Mouse (Mus musculus) kidney, embryonic 14.5 days (tissue): ENCODE measurements around the gene Ptpra. TPM values are rescaled to one million over a fixed set of nuclear protein-coding genes. Genes with fewer than 3 reads are reported as not detected.

ENCODE experiments used
- ATAC-seq: fragments of 200-750 bp; cut with Nextera tagmentation; 2 replicates; pipeline ENCODE4 v1.8.0; 2017; ENCODE audit warnings: moderate number of reproducible peaks, mild to moderate bottlenecking, moderate TSS enrichment, moderate library complexity; ENCODE audit not compliant: low FRiP score, low TSS enrichment
- H3K27ac ChIP-seq: fragments of 300-500 bp; sonication (generic); 2 replicates; pipeline ENCODE4 v1.5.1; 2014; ENCODE audit warnings: low read depth, mild to moderate bottlenecking, low read length, moderate library complexity, mixed read lengths
- H3K27me3 ChIP-seq: fragments of 300-500 bp; sonication (generic); 2 replicates; pipeline ENCODE4 v1.6.1; 2014; ENCODE audit warnings: mild to moderate bottlenecking, low read length; ENCODE audit not compliant: control insufficient read depth, insufficient read depth
- H3K36me3 ChIP-seq: fragments of 300-500 bp; sonication (generic); 2 replicates; pipeline ENCODE4 v1.6.1; 2014; ENCODE audit warnings: low read length, mixed read lengths; ENCODE audit not compliant: control insufficient read depth, insufficient read depth
- H3K4me1 ChIP-seq: fragments of 300-500 bp; sonication (generic); 2 replicates; pipeline ENCODE4 v1.6.1; 2014; ENCODE audit warnings: low read length, mixed read lengths; ENCODE audit not compliant: control insufficient read depth, insufficient read depth
- H3K4me2 ChIP-seq: fragments of 300-500 bp; sonication (generic); replicated peaks from 2 replicates; pipeline ENCODE4 v1.6.1; 2014; ENCODE audit warnings: low read depth, mild to moderate bottlenecking, low read length
- H3K4me3 ChIP-seq: fragments of 300-500 bp; sonication (generic); 2 replicates; pipeline ENCODE4 v1.5.1; 2014; ENCODE audit warnings: mild to moderate bottlenecking, low read length
- H3K9ac ChIP-seq: fragments of 300-500 bp; sonication (generic); 2 replicates; pipeline ENCODE4 v1.6.1; 2014; ENCODE audit warnings: low read depth, mild to moderate bottlenecking, low read length, moderate library complexity
- H3K9me3 ChIP-seq: fragments of 300-500 bp; sonication (generic); 2 replicates; pipeline ENCODE4 v1.6.1; 2016; ENCODE audit warnings: low read length; ENCODE audit not compliant: control insufficient read depth
- WGBS: fragments of 180-500 bp; shearing (Covaris S2); extraction: QIAGEN DNeasy Blood & Tissue Kit; methylation state at CpG from one replicate; pipeline ENCODE4 v1.1.7; 2014; 5-methylcytosine and 5-hydroxymethylcytosine counted together
- polyA plus RNA-seq: library from polyadenylated mRNA; unstranded; fragments of >200 nt; fragmentation: Nextera tagmentation; extraction: Ambion mirVana; gene quantifications from 2 replicates; pipeline ENCODE4 v1.2.1, GENCODE M21; 2014

The Ptpra gene
- polyA plus RNA-seq, 1 experiment from 2014 or later = 107 TPM

GRCm38 (mm10) chr2:130540266-130540665 is 90.2 kb downstream of the Ptpra start:
- Histone ChIP-seq H3K9me3 (no peaks in the 10 kb centered on the region), H3K4me3 (no peak overlapping the region), H3K9ac (no peak overlapping the region), H3K36me3 (peaks cover 73% of the 10 kb centered on the region), H3K27ac (no peak overlapping the region), H3K4me1 (no peaks in the 10 kb centered on the region), H3K27me3 (no peaks in the 10 kb centered on the region), H3K4me2 (no peak overlapping the region)
- WGBS = 75% methylated on average over 9 of the region's 9 CpGs
- no peak for ATAC-seq

DNA sequence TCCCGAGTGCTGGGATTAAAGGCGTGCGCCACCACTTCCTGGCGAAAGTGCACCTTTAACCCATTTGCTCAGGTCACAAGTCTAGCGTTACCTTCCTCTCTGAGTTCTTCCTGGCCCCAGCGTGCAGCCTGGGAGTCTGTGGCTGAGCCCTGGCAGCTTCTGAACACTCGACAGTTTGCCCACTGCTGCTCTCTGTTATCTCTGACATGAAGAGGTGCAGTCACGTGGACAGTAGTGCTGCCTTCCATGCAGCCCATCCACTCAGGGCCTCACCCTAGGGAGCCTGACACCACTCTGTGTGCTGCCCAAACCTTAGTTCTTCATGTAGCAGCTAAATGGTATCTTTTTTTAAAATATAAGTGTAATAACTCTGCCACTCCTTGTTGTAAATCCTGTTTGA is 96.9 kb downstream of the Ptpra start:
- no peak overlapping the region for H3K27ac ChIP-seq
- no peak overlapping the region for H3K4me2 ChIP-seq
- H3K4me3 ChIP-seq = no peak overlapping the region
- no peaks in the 10 kb centered on the region for H3K27me3 ChIP-seq
- 89% methylated on average over 8 of the region's 8 CpGs for WGBS
- H3K4me1 ChIP-seq = no peaks in the 10 kb centered on the region
- H3K9me3 ChIP-seq = no peaks in the 10 kb centered on the region
- ATAC-seq = no peak
- H3K36me3 ChIP-seq = peaks cover 82% of the 10 kb centered on the region
- no peak overlapping the region for H3K9ac ChIP-seq

DNA sequence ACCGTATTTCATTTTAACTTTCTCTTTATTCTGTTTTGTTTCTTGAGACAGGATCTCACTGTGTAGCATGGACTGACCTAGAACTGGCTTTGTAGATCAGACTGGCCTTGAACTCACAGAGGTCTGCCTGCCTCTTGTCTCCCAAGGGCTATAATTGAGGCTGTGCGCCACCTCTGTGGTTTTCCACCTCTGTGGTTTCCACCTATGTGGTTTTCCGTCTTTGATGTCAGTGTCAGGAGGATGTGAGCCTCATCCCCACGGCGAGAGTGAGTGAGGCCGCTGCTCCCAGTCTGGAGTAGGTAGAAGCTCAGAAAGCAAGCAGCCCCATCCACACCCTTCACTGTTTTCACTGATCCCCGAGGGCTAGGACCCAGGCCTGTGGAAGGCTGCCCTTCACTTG is 104.8 kb downstream of the Ptpra start:
- no peak overlapping the region for H3K4me2 ChIP-seq
- no peak overlapping the region for H3K4me3 ChIP-seq
- H3K9ac ChIP-seq = no peak overlapping the region
- no peaks in the 10 kb centered on the region for H3K9me3 ChIP-seq
- H3K36me3 ChIP-seq = peaks cover 54% of the 10 kb centered on the region
- no peaks in the 10 kb centered on the region for H3K4me1 ChIP-seq
- ATAC-seq = no peak
- WGBS = 85% methylated on average over 7 of the region's 7 CpGs
- no peak overlapping the region for H3K27ac ChIP-seq
- no peaks in the 10 kb centered on the region for H3K27me3 ChIP-seq

DNA sequence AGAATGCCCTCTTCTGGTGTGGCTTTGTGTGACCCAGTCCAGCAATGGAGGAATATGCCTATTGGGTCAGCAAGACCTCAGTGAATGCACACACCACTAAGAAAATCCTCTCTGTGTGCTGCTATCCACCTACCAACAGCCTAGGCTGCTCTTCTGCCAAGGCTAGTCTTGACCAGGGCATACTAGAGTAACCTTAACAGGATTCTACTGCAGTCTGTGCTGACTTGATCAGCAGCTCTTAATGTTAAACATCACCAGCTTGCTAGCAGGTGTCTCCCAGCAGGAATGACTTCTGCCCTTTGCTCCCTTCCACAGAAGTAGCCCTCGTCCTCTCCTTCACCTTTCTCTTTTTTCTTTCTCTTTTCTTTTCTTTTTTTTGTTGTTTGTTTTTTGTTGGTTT is 106.2 kb downstream of the Ptpra start:
- Histone ChIP-seq H3K4me1 (no peaks in the 10 kb centered on the region), H3K9ac (no peak overlapping the region), H3K4me3 (no peak overlapping the region), H3K27me3 (no peaks in the 10 kb centered on the region), H3K27ac (no peak overlapping the region), H3K4me2 (no peak overlapping the region), H3K36me3 (peaks cover 46% of the 10 kb centered on the region), H3K9me3 (no peaks in the 10 kb centered on the region)
- no peak for ATAC-seq
- WGBS = 86% methylated on average over 1 of the region's 1 CpGs

GRCm38 (mm10) chr2:130557462-130557861 is 107.4 kb downstream of the Ptpra start:
- no peak overlapping the region for H3K4me3 ChIP-seq
- no peak overlapping the region for H3K4me2 ChIP-seq
- no peaks in the 10 kb centered on the region for H3K4me1 ChIP-seq
- WGBS = 95% methylated on average over 2 of the region's 2 CpGs
- H3K27me3 ChIP-seq = no peaks in the 10 kb centered on the region
- H3K36me3 ChIP-seq = peaks cover 34% of the 10 kb centered on the region
- no peak overlapping the region for H3K9ac ChIP-seq
- no peaks in the 10 kb centered on the region for H3K9me3 ChIP-seq
- ATAC-seq = no peak
- no peak overlapping the region for H3K27ac ChIP-seq

DNA sequence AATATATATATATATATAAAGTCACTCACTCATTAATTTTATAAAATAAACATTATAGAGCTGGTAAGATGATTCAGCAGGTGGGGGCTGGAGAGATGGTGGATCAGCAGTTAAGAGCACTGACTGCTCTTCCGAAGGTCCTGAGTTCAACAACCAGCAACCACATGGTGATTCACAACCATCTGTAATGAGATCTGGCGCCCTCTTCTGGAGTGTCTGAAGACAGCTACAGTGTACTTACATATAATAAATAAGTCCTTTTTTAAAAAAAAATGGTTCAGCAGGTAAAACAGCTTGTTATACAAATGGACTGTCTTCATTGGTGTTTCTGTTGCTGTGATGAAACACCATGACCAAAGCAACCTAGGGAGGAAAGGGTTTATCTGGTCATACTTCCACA is 107.9 kb downstream of the Ptpra start:
- H3K4me3 ChIP-seq = no peak overlapping the region
- ATAC-seq = no peak
- H3K4me1 ChIP-seq = 0 out of 2 replicates have a peak, but pooled peaks cover 5% of the 10 kb centered on the region
- H3K27ac ChIP-seq = no peak overlapping the region
- H3K9me3 ChIP-seq = no peaks in the 10 kb centered on the region
- H3K27me3 ChIP-seq = no peaks in the 10 kb centered on the region
- H3K36me3 ChIP-seq = peaks cover 31% of the 10 kb centered on the region
- 72% methylated on average over 2 of the region's 2 CpGs for WGBS
- no peak overlapping the region for H3K4me2 ChIP-seq
- H3K9ac ChIP-seq = no peak overlapping the region

- Histone ChIP-seq H3K9me3 (no peaks in the 10 kb centered on the region), H3K27me3 (no peaks in the 10 kb centered on the region), H3K27ac (peak within 1 kb of the TSS; percentile 55; the same call in 1 of the 2 replicates), H3K9ac (peak within 1 kb of the TSS; percentile 88), H3K4me2 (peak within 1 kb of the TSS; percentile 69), H3K36me3 (peaks cover 20% of the 10 kb centered on the region), H3K4me1 (peaks cover 11% of the 10 kb centered on the region), H3K4me3 (peak within 1 kb of the TSS; percentile 97)
- 2% methylated on average over 60 of the region's 61 CpGs for WGBS
- ATAC-seq = peak; percentile 99
Measured at GRCm38 (mm10) chr2:130563212-130564055, 113.4 kb downstream of the Ptpra start, which contains the start of gene Mrps26. Gene Mrps26, plus strand, starts transcription at chr2:130563742.

GRCm38 (mm10) chr2:130564063-130564462 is 114.0 kb downstream of the Ptpra start:
- H3K27ac ChIP-seq = no peak overlapping the region
- ATAC-seq = peak; percentile 37
- peaks cover 11% of the 10 kb centered on the region for H3K4me1 ChIP-seq
- H3K36me3 ChIP-seq = peaks cover 20% of the 10 kb centered on the region
- peak overlapping the region; percentile 69 for H3K4me2 ChIP-seq
- peak overlapping the region; percentile 97 for H3K4me3 ChIP-seq
- WGBS = under 1% methylated on average over 23 of the region's 23 CpGs
- no peaks in the 10 kb centered on the region for H3K27me3 ChIP-seq
- no peaks in the 10 kb centered on the region for H3K9me3 ChIP-seq
- H3K9ac ChIP-seq = peak overlapping the region; percentile 88

DNA sequence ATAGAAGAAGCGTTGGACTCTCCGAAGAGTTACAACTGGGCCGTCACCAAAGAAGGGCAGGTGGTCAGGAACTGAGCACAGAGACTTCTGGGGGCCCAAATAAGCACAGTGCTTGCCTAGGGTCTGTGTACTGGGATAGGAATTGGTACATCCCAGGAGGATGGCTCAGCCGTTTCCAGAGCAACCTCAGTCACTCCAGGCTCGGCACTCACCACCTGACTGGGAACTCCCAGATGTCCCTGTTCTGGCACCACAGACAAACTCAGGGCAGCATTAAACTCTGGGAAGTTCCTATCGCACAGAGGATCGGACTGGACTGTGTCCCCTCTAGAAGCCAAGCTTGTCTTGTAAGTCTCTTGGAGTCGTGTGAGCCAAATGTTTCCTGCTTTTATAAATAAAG is 114.9 kb downstream of the Ptpra start:
- WGBS = 89% methylated on average over 8 of the region's 8 CpGs
- Histone ChIP-seq H3K4me2 (peak overlapping the region; percentile 69; the same call in 1 of the 2 replicates), H3K27ac (no peak overlapping the region), H3K4me3 (peak overlapping the region; percentile 97; the same call in 1 of the 2 replicates), H3K4me1 (peaks cover 11% of the 10 kb centered on the region), H3K36me3 (peaks cover 20% of the 10 kb centered on the region), H3K9me3 (no peaks in the 10 kb centered on the region), H3K27me3 (no peaks in the 10 kb centered on the region), H3K9ac (peak overlapping the region; percentile 88; the same call in 1 of the 2 replicates)
- ATAC-seq = no peak
